Mouse (Mus musculus) colon, adult 2 months (tissue): ENCODE measurements around the gene Zbtb33. TPM values are rescaled to one million over a fixed set of nuclear protein-coding genes. Genes with fewer than 3 reads are reported as not detected.

Source experiments
- polyA plus RNA-seq: library from polyadenylated mRNA; depleted of rRNA; stranded (reverse); fragments of >200 nt; gene quantifications from 2 replicates; pipeline ENCODE4 v1.2.3, GENCODE M21; 2012; rRNA removed

The Zbtb33 gene
- polyA plus RNA-seq: 1.5 and 2.0 TPM in 2 replicates

DNA sequence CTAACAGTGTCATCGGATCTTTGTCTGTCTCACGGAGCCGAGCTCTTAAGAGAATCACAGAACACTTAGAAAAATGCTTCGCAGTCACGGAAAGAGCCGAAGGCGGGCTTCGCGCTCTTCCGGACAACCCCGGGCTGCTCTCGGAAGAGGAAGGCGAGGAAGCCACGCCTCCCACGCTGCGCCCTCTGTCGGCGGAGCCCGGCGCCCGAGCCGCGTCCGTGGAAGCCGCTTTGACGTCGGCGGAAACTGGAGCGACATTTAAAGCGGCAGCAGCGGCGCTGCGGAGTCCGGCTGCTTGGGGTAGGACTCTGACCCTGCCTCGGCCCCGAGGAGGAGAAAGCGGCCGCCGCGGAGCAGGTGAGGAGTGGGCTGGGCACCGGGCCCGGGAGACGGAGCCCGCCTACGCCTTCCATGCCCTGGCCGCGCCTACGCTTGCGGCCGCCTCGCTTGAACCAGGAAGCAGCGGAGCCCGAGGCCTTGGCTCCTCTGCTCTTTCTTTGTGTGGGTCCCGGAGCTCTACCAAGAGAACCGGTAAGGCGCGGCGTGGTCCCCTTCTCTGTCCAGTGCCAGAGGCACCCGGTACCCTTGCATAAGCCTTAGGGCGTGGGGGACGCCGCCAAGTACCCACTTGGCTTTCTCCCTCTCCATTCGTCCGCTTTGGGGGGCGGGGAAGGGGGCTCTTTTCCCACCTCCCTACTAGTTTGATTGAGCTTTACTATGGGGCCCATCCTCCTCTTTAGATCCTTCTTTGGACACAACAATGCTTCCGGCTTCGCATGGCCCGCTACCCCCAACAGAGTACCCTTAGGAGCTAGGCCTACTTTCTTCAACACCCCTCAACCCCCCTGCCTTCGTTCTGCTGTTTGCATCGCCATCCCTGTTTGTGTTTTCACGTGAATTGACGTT is at the start of gene Zbtb33:
Gene Zbtb33, plus strand, starts transcription at position 242 of the 906 bp plus-strand sequence.

Other genes starting within 250 kb of the Zbtb33 start
- gene Btg1-ps1, start 171.0 kb upstream of the Zbtb33 start, polyA plus RNA-seq: not detected in 2 replicates
- gene Btg1-ps2, start 146.7 kb upstream of the Zbtb33 start, polyA plus RNA-seq: not detected in 2 replicates
- gene Rhox10, start 123.3 kb upstream of the Zbtb33 start, polyA plus RNA-seq: not detected in 2 replicates
- gene Rhox11, start 104.7 kb upstream of the Zbtb33 start, polyA plus RNA-seq: not detected in 2 replicates
- gene Rhox12, start 78.9 kb upstream of the Zbtb33 start, polyA plus RNA-seq: not detected in 2 replicates
- gene Rhox13, start 68.6 kb upstream of the Zbtb33 start, polyA plus RNA-seq: not detected in 2 replicates
- 0.27 and 0.30 TPM in 2 replicates for gene Tmem255a, start 62.6 kb downstream of the Zbtb33 start, polyA plus RNA-seq
- gene Atp1b4, start 126.4 kb downstream of the Zbtb33 start, polyA plus RNA-seq: not detected in 2 replicates